Mouse (Mus musculus): ENCODE measurements around the gene Fads3. TPM values are rescaled to one million over a fixed set of nuclear protein-coding genes. Genes with fewer than 3 reads are reported as not detected.

Gene Fads3
- polyA plus RNA-seq, 2 experiments = 10.6 to 40.8 TPM

GRCm38 (mm10) chr19:10106634-10107033 lies 65.3 kb downstream of the Fads3 start:
- no peak for DNase-seq (ENCODE audit: low spot score)
- no peak for TF ChIP-seq POLR2A (IDR thresholded peaks at IDR 0.05; ENCODE audit: borderline replicate concordance, extremely low read depth, insufficient read depth, insufficient read length)
- no peaks in the 10 kb centered on the region for H3K36me3 ChIP-seq (ENCODE audit: control insufficient read depth, insufficient read depth, low read length)
- H3K9ac ChIP-seq (ENCODE audit: low read depth, low read length, severe bottlenecking) = no peak overlapping the region
- H3K27me3 ChIP-seq (ENCODE audit: control insufficient read depth, insufficient read depth, low read length) = no peaks in the 10 kb centered on the region
- H3K9me3 ChIP-seq (ENCODE audit: control insufficient read depth, low read length) = no peaks in the 10 kb centered on the region
- WGBS = 85% methylated on average over 2 of the region's 2 CpGs
- peaks cover 5% of the 10 kb centered on the region for H3K4me1 ChIP-seq (ENCODE audit: control insufficient read depth, insufficient read depth, low read length)
- no peak overlapping the region for H3K27ac ChIP-seq (replicated peaks; ENCODE audit: low read depth, low read length)
- no peak overlapping the region for H3K4me3 ChIP-seq (replicated peaks; ENCODE audit: low read length)
- no peak overlapping the region for H3K4me2 ChIP-seq (replicated peaks; ENCODE audit: low read depth, low read length, severe bottlenecking)
- ATAC-seq (ENCODE audit: low FRiP score, low read depth) = no peak

DNA sequence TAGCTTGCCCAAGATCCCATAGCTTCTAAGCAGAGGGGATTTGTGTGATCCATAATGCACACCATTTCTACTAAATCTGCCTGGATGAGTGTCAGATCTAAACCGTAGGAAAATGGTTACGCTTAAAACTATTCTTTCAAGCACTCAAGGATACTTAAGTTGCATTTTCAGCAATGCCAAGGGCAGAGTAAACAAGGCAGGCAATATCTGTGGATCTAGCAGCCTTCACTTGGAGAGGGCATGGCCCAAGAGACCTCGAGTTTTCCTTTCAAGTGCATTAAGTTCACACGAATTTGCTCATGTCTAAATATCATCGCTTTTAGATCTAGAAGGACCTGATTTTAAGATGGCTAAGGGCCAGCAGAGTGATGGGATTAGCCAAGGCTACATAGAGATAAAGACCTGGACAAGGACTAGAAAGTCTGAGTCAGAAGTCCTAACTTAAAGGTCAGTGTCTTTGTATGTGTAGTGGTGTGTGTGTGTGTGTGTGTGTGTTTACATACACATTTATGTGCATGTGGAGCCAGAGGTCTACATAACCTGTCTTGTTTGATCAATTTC lies 65.8 kb downstream of the Fads3 start:
- ATAC-seq (ENCODE audit: low FRiP score, low read depth) = no peak
- 85% methylated on average over 5 of the region's 5 CpGs for WGBS

DNA sequence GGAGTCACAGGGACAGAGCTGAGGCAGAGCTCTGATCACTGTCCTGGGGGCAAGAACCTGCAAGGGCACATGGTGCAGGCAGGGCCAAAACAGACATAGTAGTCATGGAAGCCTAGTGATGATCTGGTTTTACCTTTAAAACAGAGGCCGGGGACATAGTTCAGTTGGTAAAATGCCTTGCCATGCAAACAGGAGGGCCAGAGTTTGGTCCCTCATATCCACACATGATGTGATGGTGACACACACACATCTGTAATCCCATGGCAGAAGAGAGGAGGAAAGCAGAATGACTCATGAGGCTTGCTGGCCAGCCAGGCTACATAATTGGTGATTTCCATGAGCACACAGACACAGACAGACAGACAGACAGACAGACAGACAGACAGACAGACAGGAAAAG lies 66.8 kb downstream of the Fads3 start:
- Histone ChIP-seq H3K4me3 (replicated peaks; ENCODE audit: low read length) (no peak overlapping the region), H3K9ac (ENCODE audit: low read depth, low read length, severe bottlenecking) (no peak overlapping the region), H3K9me3 (ENCODE audit: control insufficient read depth, low read length) (no peaks in the 10 kb centered on the region), H3K27me3 (ENCODE audit: control insufficient read depth, insufficient read depth, low read length) (no peaks in the 10 kb centered on the region), H3K4me1 (ENCODE audit: control insufficient read depth, insufficient read depth, low read length) (no peaks in the 10 kb centered on the region), H3K36me3 (ENCODE audit: control insufficient read depth, insufficient read depth, low read length) (no peaks in the 10 kb centered on the region), H3K4me2 (replicated peaks; ENCODE audit: low read depth, low read length, severe bottlenecking) (no peak overlapping the region), H3K27ac (replicated peaks; ENCODE audit: low read depth, low read length) (no peak overlapping the region)
- WGBS = 100% methylated on average over 1 of the region's 1 CpGs
- ATAC-seq (ENCODE audit: low FRiP score, low read depth) = no peak
- no peak for DNase-seq (ENCODE audit: low spot score)
- no peak for TF ChIP-seq POLR2A (IDR thresholded peaks at IDR 0.05; ENCODE audit: borderline replicate concordance, extremely low read depth, insufficient read depth, insufficient read length)

More for the DNA sequence above, 65.8 kb downstream of the Fads3 start:
- peaks cover 4% of the 10 kb centered on the region for H3K4me1 ChIP-seq (ENCODE audit: control insufficient read depth, insufficient read depth, low read length)
- H3K27me3 ChIP-seq (ENCODE audit: control insufficient read depth, insufficient read depth, low read length) = no peaks in the 10 kb centered on the region
- no peak overlapping the region for H3K9ac ChIP-seq (ENCODE audit: low read depth, low read length, severe bottlenecking)
- no peak for DNase-seq (ENCODE audit: low spot score)
- H3K36me3 ChIP-seq (ENCODE audit: control insufficient read depth, insufficient read depth, low read length) = no peaks in the 10 kb centered on the region
- H3K9me3 ChIP-seq (ENCODE audit: control insufficient read depth, low read length) = no peaks in the 10 kb centered on the region
- no peak for TF ChIP-seq POLR2A (IDR thresholded peaks at IDR 0.05; ENCODE audit: borderline replicate concordance, extremely low read depth, insufficient read depth, insufficient read length)
- no peak overlapping the region for H3K4me3 ChIP-seq (replicated peaks; ENCODE audit: low read length)
- no peak overlapping the region for H3K27ac ChIP-seq (replicated peaks; ENCODE audit: low read depth, low read length)
- H3K4me2 ChIP-seq (replicated peaks; ENCODE audit: low read depth, low read length, severe bottlenecking) = no peak overlapping the region

DNA sequence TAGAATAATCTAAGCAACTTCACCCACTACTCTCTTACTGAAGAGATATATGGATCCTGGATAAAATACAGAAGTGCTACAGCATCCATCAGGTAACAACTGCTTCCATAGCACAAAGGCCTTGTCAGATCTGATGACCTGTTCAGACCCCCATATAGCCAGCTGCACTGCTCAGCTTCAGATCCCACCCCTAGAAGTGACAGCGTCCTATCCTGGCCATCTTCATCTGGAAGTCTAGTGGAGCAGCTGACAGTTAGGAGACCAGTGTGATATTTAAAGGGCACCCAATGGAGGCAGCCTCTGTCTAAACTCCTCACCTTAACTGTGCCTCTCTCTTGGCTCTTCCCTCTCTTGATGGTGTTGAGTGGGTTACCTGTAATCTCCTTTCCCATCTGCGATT lies 67.3 kb downstream of the Fads3 start:
- Histone ChIP-seq H3K9me3 (ENCODE audit: control insufficient read depth, low read length) (no peaks in the 10 kb centered on the region), H3K4me2 (replicated peaks; ENCODE audit: low read depth, low read length, severe bottlenecking) (no peak overlapping the region), H3K27ac (replicated peaks; ENCODE audit: low read depth, low read length) (no peak overlapping the region), H3K4me3 (replicated peaks; ENCODE audit: low read length) (no peak overlapping the region), H3K27me3 (ENCODE audit: control insufficient read depth, insufficient read depth, low read length) (no peaks in the 10 kb centered on the region), H3K9ac (ENCODE audit: low read depth, low read length, severe bottlenecking) (no peak overlapping the region), H3K4me1 (ENCODE audit: control insufficient read depth, insufficient read depth, low read length) (no peaks in the 10 kb centered on the region), H3K36me3 (ENCODE audit: control insufficient read depth, insufficient read depth, low read length) (no peaks in the 10 kb centered on the region)
- WGBS = 86% methylated on average over 2 of the region's 2 CpGs
- no peak for TF ChIP-seq POLR2A (IDR thresholded peaks at IDR 0.05; ENCODE audit: borderline replicate concordance, extremely low read depth, insufficient read depth, insufficient read length)
- ATAC-seq (ENCODE audit: low FRiP score, low read depth) (no peak), DNase-seq (ENCODE audit: low spot score) (no peak)

Other genes with a start within 250 kb of the Fads3 start
- gene Scgb2a2, start 194.0 kb upstream of the Fads3 start, polyA plus RNA-seq (2012; rRNA removed) = not detected in 2 replicates
- not detected in 2 replicates for gene Scgb2a2, start 194.0 kb upstream of the Fads3 start, polyA plus RNA-seq (2014; fragmentation: Nextera tagmentation; extraction: Ambion mirVana)
- gene Incenp, start 142.0 kb upstream of the Fads3 start, polyA plus RNA-seq (2012; rRNA removed) = 52.7 and 60.2 TPM in 2 replicates
- gene Incenp, start 142.0 kb upstream of the Fads3 start, polyA plus RNA-seq (2014; fragmentation: Nextera tagmentation; extraction: Ambion mirVana) = 69.1 and 82.9 TPM in 2 replicates
- 663 and 670 TPM in 2 replicates for gene Fth1, start 61.0 kb upstream of the Fads3 start, polyA plus RNA-seq (2012; rRNA removed)
- 1,538 and 1,580 TPM in 2 replicates for gene Fth1, start 61.0 kb upstream of the Fads3 start, polyA plus RNA-seq (2014; fragmentation: Nextera tagmentation; extraction: Ambion mirVana)
- gene Best1, start 39.9 kb upstream of the Fads3 start, polyA plus RNA-seq (2012; rRNA removed) = 1.5 and 1.7 TPM in 2 replicates
- gene Best1, start 39.9 kb upstream of the Fads3 start, polyA plus RNA-seq (2014; fragmentation: Nextera tagmentation; extraction: Ambion mirVana) = 1.5 and 1.9 TPM in 2 replicates
- 36.1 and 42.8 TPM in 2 replicates for gene Rab3il1, start 39.9 kb upstream of the Fads3 start, polyA plus RNA-seq (2012; rRNA removed)
- 43.9 and 49.6 TPM in 2 replicates for gene Rab3il1, start 39.9 kb upstream of the Fads3 start, polyA plus RNA-seq (2014; fragmentation: Nextera tagmentation; extraction: Ambion mirVana)
- 80.3 and 99.0 TPM in 2 replicates for gene Fads2, start 60.2 kb downstream of the Fads3 start, polyA plus RNA-seq (2012; rRNA removed)
- gene Fads2, start 60.2 kb downstream of the Fads3 start, polyA plus RNA-seq (2014; fragmentation: Nextera tagmentation; extraction: Ambion mirVana) = 26.4 and 30.9 TPM in 2 replicates
- gene Fads1, start 141.3 kb downstream of the Fads3 start, polyA plus RNA-seq (2012; rRNA removed) = 87.3 and 116 TPM in 2 replicates
- 81.1 and 81.3 TPM in 2 replicates for gene Fads1, start 141.3 kb downstream of the Fads3 start, polyA plus RNA-seq (2014; fragmentation: Nextera tagmentation; extraction: Ambion mirVana)
- gene Tmem258, start 162.4 kb downstream of the Fads3 start, polyA plus RNA-seq (2012; rRNA removed) = 178 and 186 TPM in 2 replicates
- gene Tmem258, start 162.4 kb downstream of the Fads3 start, polyA plus RNA-seq (2014; fragmentation: Nextera tagmentation; extraction: Ambion mirVana) = 484 and 516 TPM in 2 replicates
- 37.3 and 40.8 TPM in 2 replicates for gene Fen1, start 162.6 kb downstream of the Fads3 start, polyA plus RNA-seq (2012; rRNA removed)
- 58.2 and 61.2 TPM in 2 replicates for gene Fen1, start 162.6 kb downstream of the Fads3 start, polyA plus RNA-seq (2014; fragmentation: Nextera tagmentation; extraction: Ambion mirVana)
- gene Myrf, start 199.2 kb downstream of the Fads3 start, polyA plus RNA-seq (2012; rRNA removed) = 4.4 and 7.0 TPM in 2 replicates
- gene Myrf, start 199.2 kb downstream of the Fads3 start, polyA plus RNA-seq (2014; fragmentation: Nextera tagmentation; extraction: Ambion mirVana) = 1.1 and 1.4 TPM in 2 replicates